Mouse (Mus musculus) 416B (cell line): ENCODE measurements around the gene 2210016F16Rik.
"Not testable (repeated sequence)": the region's sequence is repeated elsewhere in the genome, so short reads cannot be mapped to it uniquely, and the experiment has no call there.

Experiments used
- DNase-seq: peaks from one replicate; pipeline ENCODE4 v3.0.0; 2011; ENCODE audit warnings: low read depth

Gene 2210016F16Rik

GRCm38 (mm10) chr13:58384779-58385546, at the start of gene 2210016F16Rik:
Gene 2210016F16Rik, minus strand, starts transcription at chr13:58385225.
- DNase-seq, result no peak

GRCm38 (mm10) chr13:58423061-58423660, 38.1 kb upstream of the 2210016F16Rik start:
- no peak for DNase-seq

- no peak for DNase-seq
These were observed 37.2 kb upstream of the 2210016F16Rik start for GRCm38 (mm10) chr13:58422242-58422641.

DNA sequence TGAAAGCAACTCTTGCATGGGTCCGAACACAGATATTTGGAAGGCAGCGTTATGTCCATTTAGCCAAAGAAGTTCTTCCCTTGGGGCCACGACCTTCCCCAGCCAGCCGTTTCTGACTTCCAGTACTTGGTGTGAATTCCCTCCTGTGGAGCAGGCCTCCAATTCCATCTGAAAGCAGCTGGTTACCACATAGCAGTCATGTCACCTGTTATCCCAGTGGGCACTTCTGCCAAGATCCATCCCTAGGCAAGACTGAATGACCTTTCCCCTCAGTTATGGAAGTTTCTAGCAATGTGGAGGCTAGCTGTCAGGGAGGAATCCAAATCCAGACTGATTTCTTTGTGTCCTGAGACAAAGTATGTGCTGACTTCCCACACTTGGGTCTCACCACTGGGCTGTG, 36.0 kb upstream of the 2210016F16Rik start:
- no peak for DNase-seq

DNA sequence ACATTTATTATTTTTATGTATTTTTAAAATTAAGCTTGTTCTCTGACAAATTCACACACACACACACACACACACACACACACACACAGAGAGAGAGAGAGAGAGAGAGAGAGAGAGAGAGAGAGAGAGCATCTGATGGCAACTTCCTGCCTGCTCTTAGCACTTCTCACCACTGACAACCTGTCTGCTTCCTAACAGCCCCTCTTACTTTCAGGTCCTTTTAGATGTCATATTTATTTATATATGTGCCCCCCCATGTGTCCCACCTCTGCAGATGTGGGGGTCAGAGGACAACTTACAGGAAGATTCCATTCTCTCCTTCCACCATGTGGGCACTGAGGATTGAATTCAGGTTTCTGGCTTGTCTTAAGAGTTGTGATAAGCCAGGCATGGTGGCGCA, 34.2 kb upstream of the 2210016F16Rik start:
- DNase-seq, result no peak

GRCm38 (mm10) chr13:58418656-58419055, 33.6 kb upstream of the 2210016F16Rik start:
- no peak for DNase-seq

DNA sequence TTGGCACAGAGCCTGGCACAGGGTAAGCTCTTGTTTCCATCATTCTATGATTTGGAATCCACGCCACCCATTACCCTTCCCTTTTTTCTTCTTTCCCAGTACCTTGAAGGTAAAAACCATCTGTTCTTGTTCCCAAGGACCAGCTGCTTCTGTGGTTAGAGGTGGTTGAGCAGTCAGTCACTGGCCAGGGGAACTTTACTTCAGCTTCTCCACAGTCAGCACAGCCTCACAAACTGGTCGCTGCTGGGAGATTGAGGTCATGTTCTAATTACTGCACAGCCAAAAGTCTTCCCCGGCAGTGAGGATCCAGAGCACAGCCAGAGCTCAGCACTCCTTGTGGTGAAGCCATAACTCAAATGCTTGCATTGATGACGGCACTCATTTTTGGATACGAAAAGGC, 30.8 kb upstream of the 2210016F16Rik start:
- DNase-seq, result no peak

DNA sequence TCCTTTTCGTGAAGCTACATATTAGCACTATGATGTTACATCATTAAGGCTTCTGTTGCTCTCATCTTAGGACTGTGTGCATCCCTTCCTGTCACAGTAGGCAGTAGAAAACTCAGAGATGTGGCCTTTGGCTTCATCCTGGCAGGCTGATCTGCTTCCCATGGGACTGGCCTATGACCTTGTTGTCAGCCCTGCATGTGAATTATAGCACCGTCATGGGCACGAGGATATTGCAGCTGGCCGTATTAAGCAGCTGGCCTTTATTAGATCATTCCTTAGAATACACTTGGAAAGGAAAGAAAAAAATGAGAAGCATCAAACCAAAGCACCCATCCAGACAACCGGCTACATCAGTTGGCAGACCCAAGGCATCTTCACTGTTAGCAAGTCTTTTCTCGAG, 30.3 kb upstream of the 2210016F16Rik start:
- no peak for DNase-seq

DNA sequence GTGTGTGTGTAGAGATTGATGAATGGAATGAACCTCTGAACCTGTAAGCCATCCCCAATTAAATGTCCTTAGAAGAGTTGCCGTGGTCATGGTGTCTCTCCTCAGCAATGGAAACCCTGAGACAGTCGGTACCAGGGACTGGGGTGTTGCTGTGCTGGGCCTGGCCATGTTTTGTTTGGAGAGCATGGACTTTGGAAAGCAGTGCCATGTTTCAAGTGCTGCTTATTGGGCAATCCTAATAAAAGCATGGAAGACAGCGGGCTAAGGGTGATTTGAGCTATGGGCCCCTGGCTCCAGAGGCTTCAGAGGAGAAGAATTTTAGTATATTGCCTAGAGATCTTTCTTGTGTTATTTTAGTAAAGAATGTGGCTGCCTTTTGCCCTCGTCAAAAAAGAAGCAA, 26.0 kb upstream of the 2210016F16Rik start:
- no peak for DNase-seq

GRCm38 (mm10) chr13:58403243-58403642, 18.2 kb upstream of the 2210016F16Rik start, which contains the start of gene Hnrnpk:
Gene Hnrnpk, minus strand, starts transcription at chr13:58403343.
- DNase-seq, result not testable (repeated sequence)

GRCm38 (mm10) chr13:58402744-58403110, 17.7 kb upstream of the 2210016F16Rik start:
- DNase-seq, result no peak

DNA sequence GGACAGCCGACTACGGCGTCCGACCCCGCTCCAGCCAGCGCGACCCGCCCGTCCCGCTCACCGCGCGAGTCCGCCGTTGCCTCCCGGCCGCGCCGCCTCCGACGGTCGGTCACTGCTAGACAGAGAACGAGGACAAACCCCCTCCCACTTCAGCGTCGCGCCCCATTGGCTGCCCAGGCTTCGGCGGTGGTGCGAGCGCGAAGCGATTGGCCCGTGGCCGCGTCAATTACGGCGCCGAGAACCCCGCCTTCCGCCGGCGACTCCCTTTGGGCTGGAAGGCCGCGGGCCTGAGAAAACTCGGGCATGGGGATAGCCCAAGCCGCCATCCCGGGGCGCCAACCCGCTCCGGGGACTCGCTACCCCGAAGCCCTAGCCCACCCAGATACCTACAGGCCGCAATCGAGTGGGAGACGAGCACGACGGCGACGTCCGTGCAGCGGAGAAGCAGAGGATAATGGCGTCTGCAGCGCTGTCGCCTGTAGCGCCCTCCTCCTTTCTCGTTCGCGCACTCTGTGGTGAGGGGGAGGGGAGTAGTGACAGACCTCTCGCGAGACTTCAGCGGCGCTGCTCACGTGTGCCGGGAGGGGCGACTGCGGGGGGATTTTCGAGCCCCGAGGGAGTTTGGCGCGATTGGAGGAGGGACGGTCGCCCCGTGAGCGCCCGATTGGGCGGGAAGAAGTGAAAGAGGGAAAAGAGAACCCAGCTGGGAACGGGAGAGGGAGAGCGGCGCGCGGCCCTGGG, 17.1 kb upstream of the 2210016F16Rik start, which contains the start of gene Rmi1:
TSS of gene Rmi1 (plus strand) at position 246 of the 741 bp plus-strand sequence.
- DNase-seq, result peak; percentile 97

GRCm38 (mm10) chr13:58401135-58402002, 16.3 kb upstream of the 2210016F16Rik start:
- peak; percentile 65 for DNase-seq

DNA sequence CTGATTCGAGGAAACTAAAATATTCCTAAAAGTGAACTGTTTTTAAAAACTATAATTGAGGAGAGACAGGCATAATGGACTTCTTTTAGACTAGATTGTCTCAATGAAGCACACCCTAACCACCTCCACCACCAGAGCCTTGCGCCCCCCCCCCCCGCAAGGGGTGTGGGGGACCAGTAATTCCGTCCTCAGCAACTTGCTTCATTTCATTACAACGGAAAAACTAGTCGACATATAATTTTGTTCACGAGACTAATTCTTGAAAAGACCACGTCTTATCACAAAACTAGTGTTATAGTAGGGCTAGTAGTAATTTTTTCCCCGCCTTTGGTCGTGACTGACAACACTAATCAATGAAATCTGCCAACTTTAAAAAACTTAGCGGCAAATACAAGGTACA, 15.6 kb upstream of the 2210016F16Rik start:
- peak; percentile 47 for DNase-seq

GRCm38 (mm10) chr13:58397651-58398050, 12.6 kb upstream of the 2210016F16Rik start:
- no peak for DNase-seq

GRCm38 (mm10) chr13:58394392-58394791, 9.4 kb upstream of the 2210016F16Rik start:
- DNase-seq, result not testable (repeated sequence)

GRCm38 (mm10) chr13:58389324-58389951, 4.4 kb upstream of the 2210016F16Rik start:
- DNase-seq, result peak; percentile 72

DNA sequence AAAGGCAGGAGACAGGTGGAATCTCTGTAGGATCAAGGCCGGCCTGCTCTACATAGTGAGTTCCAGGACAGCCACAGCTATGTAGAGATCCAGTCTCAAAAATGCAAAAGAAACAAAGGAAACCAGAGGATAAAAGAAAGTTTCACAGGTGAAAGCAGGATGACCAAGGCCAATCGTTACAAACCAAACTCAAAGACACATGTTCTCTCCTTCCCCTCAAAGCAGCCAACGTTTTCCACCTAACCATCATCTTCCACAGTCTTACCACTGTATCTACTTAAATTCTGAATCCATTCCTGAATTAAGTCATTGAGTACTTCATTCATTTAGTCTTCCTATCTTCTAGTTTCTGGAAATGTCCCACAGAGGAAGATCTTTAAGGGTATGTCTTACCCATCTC, 3.4 kb upstream of the 2210016F16Rik start:
- no peak for DNase-seq

DNA sequence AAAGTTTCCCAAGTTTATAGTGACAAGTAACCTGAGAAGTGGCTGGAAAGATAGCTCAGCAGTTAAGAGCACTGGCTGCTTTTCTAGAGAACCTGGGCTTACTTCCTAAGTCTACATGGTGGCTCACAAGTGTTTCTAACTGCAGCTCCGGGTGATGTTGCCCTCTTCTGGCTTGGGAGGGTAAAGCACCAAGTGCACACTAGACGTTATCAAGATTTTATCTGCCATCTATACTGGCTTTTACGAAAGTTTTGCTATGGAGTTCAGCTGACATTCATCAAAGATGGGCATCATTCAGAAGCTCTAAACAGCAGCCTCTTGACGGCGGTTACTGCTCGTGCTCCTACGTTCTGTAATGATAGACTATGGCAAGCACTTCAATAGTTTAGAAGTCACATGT, 2.9 kb upstream of the 2210016F16Rik start:
- DNase-seq, result peak; percentile 80

DNA sequence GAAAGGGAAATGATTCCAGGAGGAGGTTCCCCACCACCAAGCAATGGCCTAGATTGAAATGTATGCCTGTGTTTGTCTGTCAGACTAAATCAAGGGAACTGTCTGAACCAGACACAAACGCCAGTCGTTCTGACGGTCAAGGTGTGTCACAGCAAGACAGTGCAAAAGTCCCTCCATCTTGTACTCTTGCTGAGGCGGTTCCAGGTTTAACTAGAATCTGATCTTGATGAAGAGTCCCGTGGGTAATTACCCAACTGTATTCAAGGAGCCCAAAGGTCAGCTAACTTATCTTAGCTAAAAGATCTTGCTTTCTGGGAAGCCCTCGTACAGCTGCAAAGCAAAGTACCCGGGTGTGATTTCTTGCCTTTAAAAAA, 509 bp upstream of the 2210016F16Rik start:
- no peak for DNase-seq

DNA sequence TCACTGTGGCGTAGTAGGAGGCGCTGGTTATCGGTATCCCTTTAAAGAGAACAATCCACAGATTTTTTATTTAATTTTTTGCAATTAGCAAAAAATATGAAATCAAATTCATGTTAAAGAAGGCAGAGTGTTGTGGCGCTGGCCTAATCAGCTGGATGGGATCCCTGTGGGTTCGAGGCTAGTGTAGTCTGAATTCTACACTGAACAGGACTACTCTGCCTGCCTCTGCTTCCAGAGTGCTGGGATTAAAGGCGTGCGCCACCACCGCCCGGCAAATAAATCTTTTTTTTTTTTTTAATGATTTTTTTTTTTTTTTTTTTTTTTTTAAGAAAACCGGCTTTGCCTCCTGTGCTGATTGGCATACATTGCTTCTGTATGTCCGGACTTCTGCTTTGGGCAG, 654 bp downstream of the 2210016F16Rik start:
- DNase-seq, result no peak

DNA sequence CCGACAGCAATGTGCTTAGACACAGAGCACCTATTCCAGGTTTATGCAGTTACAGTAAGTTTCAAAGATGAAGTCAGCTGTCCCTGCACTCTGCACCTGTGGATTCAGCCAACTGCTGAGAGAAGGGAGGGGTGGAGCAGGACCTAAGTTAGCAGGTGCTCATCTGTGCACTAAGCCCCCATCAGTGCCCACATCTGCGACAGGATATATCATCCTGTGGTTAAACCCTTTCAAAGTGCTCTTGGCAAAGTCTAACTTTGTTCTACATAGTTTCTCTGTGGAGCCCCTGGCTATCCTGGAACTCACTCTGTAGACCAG, 11.9 kb downstream of the 2210016F16Rik start:
- no peak for DNase-seq
